Mouse (Mus musculus) CH12F3 (cell line): ENCODE data around the gene Lrrc41.

Experiments
- in situ Hi-C: fragments of 300-500 bp; cut with MboI; formaldehyde crosslinking; loops from 2 replicates; pipeline ENCODE4 v1.14.3; 2020; ENCODE audit warnings: low sequenced_read_pairs

The Lrrc41 gene

GRCm38 (mm10) chr4:116076369-116077231 is 1.5 kb downstream of the Lrrc41 start:
- in situ Hi-C loops = no loop called here

- in situ Hi-C loops = no loop called here
Measured at GRCm38 (mm10) chr4:116077240-116078095, 2.4 kb downstream of the Lrrc41 start.

GRCm38 (mm10) chr4:116088510-116089249 is 13.6 kb downstream of the Lrrc41 start:
- in situ Hi-C loops = no loop called here

GRCm38 (mm10) chr4:116096291-116096690 is 21.2 kb downstream of the Lrrc41 start:
- in situ Hi-C loops = no loop called here

GRCm38 (mm10) chr4:116097211-116097610 is 22.1 kb downstream of the Lrrc41 start:
- in situ Hi-C loops = no loop called here

- in situ Hi-C loops = no loop called here
Measured at GRCm38 (mm10) chr4:116100959-116101358, 25.9 kb downstream of the Lrrc41 start.

- in situ Hi-C loops = no loop called here
Measured at GRCm38 (mm10) chr4:116105278-116105677, 30.2 kb downstream of the Lrrc41 start.

GRCm38 (mm10) chr4:116110695-116111094 is 35.6 kb downstream of the Lrrc41 start:
- in situ Hi-C loops = no loop called here

GRCm38 (mm10) chr4:116111486-116111885 is 36.4 kb downstream of the Lrrc41 start:
- in situ Hi-C loops = no loop called here

GRCm38 (mm10) chr4:116122762-116123161 is 47.7 kb downstream of the Lrrc41 start:
- in situ Hi-C loops = no loop called here

- in situ Hi-C loops = no loop called here
Measured at GRCm38 (mm10) chr4:116123602-116124519, 48.8 kb downstream of the Lrrc41 start, which contains the start of the genes Rad54l and Pomgnt1. Gene Rad54l (minus strand): TSS chr4:116123690. Gene Pomgnt1 (plus strand): TSS chr4:116123840.

- in situ Hi-C loops = no loop called here
Measured at GRCm38 (mm10) chr4:116125803-116126386, 50.8 kb downstream of the Lrrc41 start.

- in situ Hi-C loops = no loop called here
Measured at GRCm38 (mm10) chr4:116127956-116128355, 52.9 kb downstream of the Lrrc41 start.

- in situ Hi-C loops = no loop called here
Measured at GRCm38 (mm10) chr4:116133126-116133525, 58.1 kb downstream of the Lrrc41 start.

- in situ Hi-C loops = no loop called here
Measured at GRCm38 (mm10) chr4:116134990-116135389, 59.9 kb downstream of the Lrrc41 start.

GRCm38 (mm10) chr4:116137421-116137996 is 62.4 kb downstream of the Lrrc41 start:
- in situ Hi-C loops = no loop called here

GRCm38 (mm10) chr4:116140801-116141574 is 65.9 kb downstream of the Lrrc41 start:
- in situ Hi-C loops = no loop called here

GRCm38 (mm10) chr4:116141736-116142135 is 66.7 kb downstream of the Lrrc41 start:
- in situ Hi-C loops = no loop called here
